Mouse (Mus musculus): ENCODE measurements at regions not wholly inside any gene's neighbourhood (a gene's known extent, or its start where the extent isn't known, plus 50 kb on each side); places are given as distances from the start of the nearest gene placed in this dataset.

GRCm38 (mm10) chr6:51754239-51754681, 230.6 kb downstream of the Snx10 start:
- no peak for DNase-seq

GRCm38 (mm10) chr6:51757131-51757530, 233.4 kb downstream of the Snx10 start:
- DNase-seq, result no peak

GRCm38 (mm10) chr6:51757746-51758145, 234.0 kb downstream of the Snx10 start:
- DNase-seq, result no peak

GRCm38 (mm10) chr6:51758781-51759180, 235.1 kb downstream of the Snx10 start:
- DNase-seq, result no peak

GRCm38 (mm10) chr6:51760372-51760771, 236.7 kb downstream of the Snx10 start:
- no peak for DNase-seq

GRCm38 (mm10) chr6:51761506-51761905, 237.8 kb downstream of the Snx10 start:
- no peak for DNase-seq

GRCm38 (mm10) chr6:51766482-51766881, 242.8 kb downstream of the Snx10 start:
- no peak for DNase-seq

- DNase-seq, result peak; percentile 30 to 38
Measured at GRCm38 (mm10) chr6:51767582-51768341, 244.1 kb downstream of the Snx10 start.

- DNase-seq, result no peak
Measured at GRCm38 (mm10) chr6:51771001-51771400, 241.3 kb downstream of the Skap2 start.

GRCm38 (mm10) chr6:51771424-51771823, 240.9 kb downstream of the Skap2 start:
- DNase-seq, result no peak

- no peak for DNase-seq
Measured at GRCm38 (mm10) chr6:51774771-51775170, 237.6 kb downstream of the Skap2 start.

GRCm38 (mm10) chr6:51785615-51786014, 226.7 kb downstream of the Skap2 start:
- DNase-seq, result no peak

GRCm38 (mm10) chr6:51786836-51787235, 225.5 kb downstream of the Skap2 start:
- no peak for DNase-seq

GRCm38 (mm10) chr6:51788156-51788555, 224.2 kb downstream of the Skap2 start:
- DNase-seq, result no peak

GRCm38 (mm10) chr6:51790293-51790692, 222.1 kb downstream of the Skap2 start:
- DNase-seq, result no peak

GRCm38 (mm10) chr6:51790693-51791092, 221.7 kb downstream of the Skap2 start:
- no peak for DNase-seq

GRCm38 (mm10) chr6:51795300-51795699, 217.0 kb downstream of the Skap2 start:
- DNase-seq, result peak; percentile 21 to 51

GRCm38 (mm10) chr6:51798577-51799240, 213.6 kb downstream of the Skap2 start:
- no peak for DNase-seq

- DNase-seq, result no peak
Measured at GRCm38 (mm10) chr6:51805656-51806055, 206.7 kb downstream of the Skap2 start.
